Mouse (Mus musculus) Patski (cell line): Measurements from ENCODE around the gene Iqschfp. TPM values are rescaled to one million over a fixed set of nuclear protein-coding genes. Genes with fewer than 3 reads are reported as not detected.

ENCODE experiments used
- ATAC-seq: fragments of 100-300 bp; one replicate; pipeline ENCODE4 v1.8.0; 2021
- CTCF ChIA-PET: fragments of 350-600 bp; sonication (Branson Sonifier 250); formaldehyde crosslinking; loops from one replicate; lab custom pipeline; 2022; ENCODE audit warnings: inconsistent platforms; lab: Charles Lee
- POLR2A ChIA-PET: fragments of 350-600 bp; sonication (Branson Sonifier 250); formaldehyde crosslinking; loops from one replicate; lab custom pipeline; 2022; ENCODE audit warnings: antibody characterized with exemption, inconsistent platforms; lab: Charles Lee
- DNase-seq: peaks from one replicate; pipeline ENCODE4 v3.0.0-alpha.2; 2011; ENCODE audit warnings: low read depth, low spot score
- H3K27me3 ChIP-seq: fragments of 371-371 bp; one replicate; pipeline ENCODE4 v1.5.1; 2021
- CTCF ChIP-seq: fragments of 100-300 bp; IDR thresholded peaks from one replicate; pipeline ENCODE4 v1.5.1; 2021
- in situ Hi-C: fragments of 300-500 bp; cut with MboI; formaldehyde crosslinking; loops from 3 replicates; pipeline ENCODE4 v1.11.1; 2018; ENCODE audit warnings: low pct_unique_long_range_greater_than_20kb, mixed read lengths
- polyA plus RNA-seq: library from polyadenylated mRNA; unstranded; gene quantifications from one replicate; pipeline ENCODE4 v1.2.3, GENCODE M21; 2021

Gene Iqschfp
- polyA plus RNA-seq, 1 experiment from 2014 or later = not detected

- ChIA-PET CTCF (interaction anchor here (1.6 to 2.2 kb wide), 3 partner anchors 9 to 15 kb away, joined by 3 to 7 read pairs (median 6); no protein-coding TSS in a partner anchor), POLR2A (no interaction called here)
- no peak for DNase-seq
- in situ Hi-C loops = no loop called here
- no peak for ATAC-seq
- TF ChIP-seq CTCF = peak; percentile 9
- H3K27me3 ChIP-seq = peaks cover 34% of the 10 kb centered on the region
Observed at GRCm38 (mm10) chr3:68377452-68378198, 485.6 kb downstream of the Iqschfp start.

GRCm38 (mm10) chr3:68378799-68379198 lies 486.8 kb downstream of the Iqschfp start:
- DNase-seq (no peak), ATAC-seq (no peak)
- peaks cover 31% of the 10 kb centered on the region for H3K27me3 ChIP-seq
- in situ Hi-C loops = no loop called here
- no peak for TF ChIP-seq CTCF
- ChIA-PET POLR2A (no interaction called here), CTCF (no interaction called here)

DNA sequence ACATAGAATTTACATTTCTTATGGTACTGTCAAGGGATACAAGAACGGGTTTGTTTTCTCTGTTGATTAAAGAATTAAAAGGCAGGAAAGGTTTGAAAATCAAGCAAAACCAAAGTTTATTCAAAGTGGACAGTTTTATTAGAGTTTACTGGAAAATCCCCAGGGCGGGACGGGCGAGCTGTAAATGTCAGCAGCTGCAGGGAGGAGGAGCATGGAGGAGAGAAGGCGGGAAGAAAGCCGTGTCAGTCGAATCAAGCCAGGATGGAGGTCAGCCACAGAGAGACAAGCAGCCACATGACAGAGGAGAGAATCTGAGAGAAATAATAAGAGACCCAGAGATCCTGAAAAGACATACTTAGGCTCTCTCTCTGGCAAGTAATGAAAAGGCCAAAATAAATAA lies 487.2 kb downstream of the Iqschfp start:
- ChIA-PET POLR2A (no interaction called here), CTCF (no interaction called here)
- DNase-seq (no peak), ATAC-seq (no peak)
- peaks cover 32% of the 10 kb centered on the region for H3K27me3 ChIP-seq
- no peak for TF ChIP-seq CTCF
- in situ Hi-C loops = no loop called here

DNA sequence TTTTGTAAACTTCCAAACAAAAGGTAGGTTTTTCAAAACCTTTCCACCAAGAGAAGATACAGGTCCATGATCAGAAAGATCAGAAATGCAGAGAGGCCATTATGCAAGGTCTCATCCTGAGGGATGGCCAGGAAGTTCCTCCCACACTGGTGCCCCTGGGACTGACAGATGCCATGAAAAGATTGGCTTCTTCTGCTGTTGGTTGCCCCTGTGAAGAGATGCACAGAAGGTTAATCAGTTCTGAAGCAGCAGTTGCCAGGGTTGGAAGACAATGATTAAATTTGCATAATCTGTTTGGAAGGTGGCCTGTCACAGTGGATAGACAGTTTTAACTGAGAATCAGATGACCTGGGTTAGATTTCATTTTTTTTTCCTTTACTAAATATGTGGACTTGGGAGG lies 491.6 kb downstream of the Iqschfp start:
- H3K27me3 ChIP-seq = peaks cover 18% of the 10 kb centered on the region
- in situ Hi-C loops = no loop called here
- ATAC-seq (no peak), DNase-seq (no peak)
- CTCF ChIA-PET = interaction anchor here (3.2 kb wide), 1 partner anchor 31 kb away, joined by 7 read pairs; no protein-coding TSS in a partner anchor
- POLR2A ChIA-PET = no interaction called here
- TF ChIP-seq CTCF = no peak

DNA sequence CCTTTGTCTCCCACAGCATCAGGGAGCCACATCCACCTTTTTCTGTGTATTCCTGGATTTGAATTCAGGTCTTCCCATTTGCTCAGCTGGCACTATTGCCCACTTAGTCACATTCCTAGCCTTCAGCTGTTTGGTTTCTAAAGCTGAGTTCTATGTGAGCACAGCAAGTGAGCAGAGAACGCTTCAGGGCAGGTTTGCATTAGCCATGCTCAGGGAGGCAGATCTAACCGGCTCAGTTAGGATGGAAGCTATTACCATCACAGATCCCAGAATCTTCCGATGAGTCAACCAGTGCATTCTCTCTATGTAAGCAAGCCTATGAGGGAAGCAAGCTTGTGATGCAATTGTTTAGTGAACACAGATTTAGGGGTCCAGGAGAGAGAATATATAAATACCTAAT lies 493.5 kb downstream of the Iqschfp start:
- in situ Hi-C loops = no loop called here
- CTCF ChIA-PET = interaction anchor here (0.9 to 1.0 kb wide), 3 partner anchors 10 to 325 kb away, joined by 3 read pairs; no protein-coding TSS in a partner anchor
- ATAC-seq = peak; percentile 79
- peaks cover 25% of the 10 kb centered on the region for H3K27me3 ChIP-seq
- TF ChIP-seq CTCF = no peak
- peak; percentile 34 for DNase-seq
- POLR2A ChIA-PET = no interaction called here

- peaks cover 22% of the 10 kb centered on the region for H3K27me3 ChIP-seq
- TF ChIP-seq CTCF = no peak
- no peak for ATAC-seq
- in situ Hi-C loops = no loop called here
- ChIA-PET POLR2A (no interaction called here), CTCF (interaction anchor here (0.9 to 1.4 kb wide), 5 partner anchors 9 to 50 kb away, joined by 3 to 6 read pairs (median 3); no protein-coding TSS in a partner anchor)
- DNase-seq = no peak
Observed at GRCm38 (mm10) chr3:68388023-68388422, 496.0 kb downstream of the Iqschfp start.

DNA sequence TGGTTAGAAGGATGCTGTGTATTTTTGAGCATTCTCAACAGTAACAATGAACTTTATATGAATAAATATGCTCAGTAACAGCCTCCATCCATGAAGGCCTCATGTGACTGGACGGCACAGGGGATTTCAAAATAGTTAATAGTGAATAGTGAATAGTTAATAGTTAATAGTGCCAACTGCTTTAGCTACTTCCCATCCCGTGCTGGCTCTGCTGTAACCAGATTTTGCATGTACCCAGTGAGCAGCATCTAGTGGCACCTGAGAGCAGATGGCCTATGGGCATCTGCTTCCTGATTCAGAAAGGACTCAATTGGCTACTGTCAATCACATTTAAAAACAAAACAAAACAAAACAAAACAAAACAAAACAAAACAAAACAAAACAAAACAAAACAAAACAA lies 501.5 kb downstream of the Iqschfp start:
- no peak for TF ChIP-seq CTCF
- CTCF ChIA-PET = interaction anchor here (1.1 kb wide), 1 partner anchor 16 kb away, joined by 3 read pairs; no protein-coding TSS in a partner anchor
- in situ Hi-C loops = no loop called here
- POLR2A ChIA-PET = no interaction called here
- ATAC-seq (no peak), DNase-seq (no peak)
- peaks cover 23% of the 10 kb centered on the region for H3K27me3 ChIP-seq

GRCm38 (mm10) chr3:68398691-68399090 lies 506.7 kb downstream of the Iqschfp start:
- ChIA-PET CTCF (no interaction called here), POLR2A (interaction anchor here (0.6 kb wide), 1 partner anchor 44 kb away, joined by 3 read pairs; no protein-coding TSS in a partner anchor)
- no peak for TF ChIP-seq CTCF
- ATAC-seq (no peak), DNase-seq (no peak)
- in situ Hi-C loops = no loop called here
- peaks cover 37% of the 10 kb centered on the region for H3K27me3 ChIP-seq

DNA sequence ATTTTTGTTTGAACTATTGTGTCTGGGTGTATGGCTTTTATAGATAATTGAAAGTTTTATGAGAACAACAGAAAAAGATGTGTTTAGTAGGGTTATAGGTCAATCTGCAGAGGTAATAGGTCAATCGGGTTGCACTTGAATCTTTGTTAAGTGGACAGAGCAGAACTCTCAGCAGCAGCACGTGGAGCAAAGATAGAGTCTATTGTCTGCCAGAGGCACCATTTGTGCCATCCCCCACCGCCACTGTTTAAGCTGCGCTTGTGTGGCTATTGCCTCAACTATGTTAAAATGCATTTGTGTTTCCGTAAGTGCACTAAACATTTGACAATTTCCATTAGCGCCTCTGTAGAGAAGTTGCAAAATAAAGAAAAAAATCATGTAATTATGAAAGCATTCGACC lies 508.1 kb downstream of the Iqschfp start:
- ChIA-PET CTCF (no interaction called here), POLR2A (no interaction called here)
- in situ Hi-C loops = no loop called here
- H3K27me3 ChIP-seq = peaks cover 41% of the 10 kb centered on the region
- DNase-seq (no peak), ATAC-seq (no peak)
- TF ChIP-seq CTCF = no peak

GRCm38 (mm10) chr3:68403343-68403742 lies 511.3 kb downstream of the Iqschfp start:
- no peak for ATAC-seq
- in situ Hi-C loops = no loop called here
- CTCF ChIA-PET = interaction anchor here (0.6 to 1.9 kb wide), 4 partner anchors 12 to 67 kb away, joined by 3 to 4 read pairs (median 4); no protein-coding TSS in a partner anchor
- POLR2A ChIA-PET = no interaction called here
- H3K27me3 ChIP-seq = peaks cover 29% of the 10 kb centered on the region
- no peak for TF ChIP-seq CTCF
- DNase-seq = no peak

- CTCF ChIA-PET = interaction anchor here (0.9 to 1.6 kb wide), 2 partner anchors 11 to 67 kb away, joined by 3 to 4 read pairs; no protein-coding TSS in a partner anchor
- POLR2A ChIA-PET = no interaction called here
- no peak for TF ChIP-seq CTCF
- no peak for DNase-seq
- in situ Hi-C loops = no loop called here
- ATAC-seq = no peak
- H3K27me3 ChIP-seq = peaks cover 24% of the 10 kb centered on the region
Observed at GRCm38 (mm10) chr3:68403783-68404217, 511.8 kb downstream of the Iqschfp start.
